Comparison of ENCODE assay signal across 8 mouse cellular contexts in the genomic region with DNA sequence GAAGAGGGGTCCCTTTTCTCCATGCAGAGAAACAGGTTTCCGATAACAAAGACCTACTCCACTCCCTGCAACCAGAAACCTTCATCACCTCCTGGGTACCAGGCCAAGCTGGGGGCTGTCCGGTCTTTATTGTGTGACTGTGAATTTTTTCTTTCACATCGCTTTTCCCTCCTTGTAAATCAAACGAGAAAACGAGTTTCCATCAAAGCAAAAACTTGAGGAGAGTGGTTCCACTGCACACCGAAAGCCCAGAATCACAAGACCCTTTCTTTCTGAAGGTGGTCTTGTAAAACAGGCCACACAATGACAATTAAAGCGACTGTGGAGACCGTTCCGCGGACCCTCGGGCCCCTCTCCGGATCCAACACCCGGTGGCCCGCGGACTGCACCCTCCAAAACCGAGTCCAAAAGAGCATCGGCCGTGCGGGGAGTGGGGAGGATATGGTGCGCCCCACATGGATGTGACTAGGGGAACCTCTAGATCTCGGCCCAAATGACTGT. TPM values are rescaled to one million over a fixed set of nuclear protein-coding genes. Genes with fewer than 3 reads are reported as not detected.
DNase-seq lines count a peak whose midpoint lies in the region; ATAC-seq and TF ChIP-seq lines count a peak whose summit lies in the region.

No protein-coding gene starts in this region.

- no peak for TF ChIP-seq POLR2A in lung, adult 2 months (IDR thresholded peaks at IDR 0.05; ENCODE audit: borderline replicate concordance, extremely low read depth, low read depth, low read length)

- no peaks in the 10 kb centered on the region for H3K36me3 ChIP-seq in heart, embryonic 16.5 days (ENCODE audit: control insufficient read depth, insufficient read depth)
- peaks cover 24% of the 10 kb centered on the region for H3K36me3 ChIP-seq in liver, embryonic 15.5 days (replicated peaks)

- H3K9ac ChIP-seq in heart, embryonic 16.5 days (ENCODE audit: low read length), result peak overlapping the region; percentile 98
- peak overlapping the region; percentile 94 for H3K9ac ChIP-seq in liver, embryonic 15.5 days

- H3K4me3 ChIP-seq in lung, adult 2 months (replicated peaks; ENCODE audit: extremely low read depth, low read depth, low read length), result peak overlapping the region; percentile 73
- peak overlapping the region; percentile 95 for H3K4me3 ChIP-seq in heart, embryonic 16.5 days (ENCODE audit: low read length)
- peak overlapping the region; percentile 85 for H3K4me3 ChIP-seq in liver, embryonic 15.5 days (replicated peaks)

- WGBS in lung, adult 2 months, result 2% methylated on average over 21 of the region's 21 CpGs
- under 1% methylated on average over 21 of the region's 21 CpGs for WGBS in heart, embryonic 16.5 days
- under 1% methylated on average over 21 of the region's 21 CpGs for WGBS in liver, embryonic 15.5 days (ENCODE audit: insufficient replicate concordance)

- no peaks in the 10 kb centered on the region for H3K27me3 ChIP-seq in heart, embryonic 16.5 days (ENCODE audit: control insufficient read depth, insufficient read depth, low read length)
- H3K27me3 ChIP-seq in liver, embryonic 15.5 days, result peaks cover 7% of the 10 kb centered on the region

- no peak for DNase-seq in lung, adult 2 months
- DNase-seq in lung, adult 18-20 months, result no peak
- peak; percentile 21 for DNase-seq in c-Kit-positive CD71-positive TER-119-negative erythroid progenitor cells, embryonic 14.5 days (ENCODE audit: low read depth)
- no peak for DNase-seq in ovary, adult 18-20 months (ENCODE audit: low spot score)
- DNase-seq in left cerebral cortex, postnatal 4 days, result no peak
- DNase-seq in spleen, adult 18-20 months, result no peak

- intact Hi-C loops in left cerebral cortex, postnatal 4 days (cut with DNase I), result no loop called here

- no peaks in the 10 kb centered on the region; the same call in 1 of the 2 replicates for H3K4me1 ChIP-seq in lung, adult 2 months (ENCODE audit: control insufficient read depth, insufficient read depth, low read length)
- peaks cover 39% of the 10 kb centered on the region for H3K4me1 ChIP-seq in heart, embryonic 16.5 days (ENCODE audit: control insufficient read depth, insufficient read depth, low read length)
- H3K4me1 ChIP-seq in liver, embryonic 15.5 days (replicated peaks), result peaks cover 47% of the 10 kb centered on the region

- peak overlapping the region; percentile 94 for H3K27ac ChIP-seq in heart, embryonic 16.5 days (ENCODE audit: low read length)
- H3K27ac ChIP-seq in liver, embryonic 15.5 days (replicated peaks), result peak overlapping the region; percentile 86

- H3K9me3 ChIP-seq in heart, embryonic 16.5 days (replicated peaks; ENCODE audit: control insufficient read depth, low read length), result no peaks in the 10 kb centered on the region
- H3K9me3 ChIP-seq in liver, embryonic 15.5 days (replicated peaks), result no peaks in the 10 kb centered on the region

- ATAC-seq in heart, embryonic 16.5 days (replicated peaks; ENCODE audit: extremely low read depth, insufficient read depth, low FRiP score), result peak; percentile 34
- peak; percentile 65 for ATAC-seq in liver, embryonic 15.5 days (ENCODE audit: insufficient read depth)

- peak overlapping the region; percentile 82 for H3K4me2 ChIP-seq in heart, embryonic 16.5 days (ENCODE audit: low read depth, low read length)
- H3K4me2 ChIP-seq in liver, embryonic 15.5 days, result peak overlapping the region; percentile 90

- no peak for TF ChIP-seq CTCF in lung, adult 2 months (IDR thresholded peaks at IDR 0.05; ENCODE audit: insufficient read depth, low read length)

RNA-seq across cellular contexts. Expression of a gene that starts 0.6 kb away (rescaled TPM):
- 116 TPM in 2 replicates for polyA plus RNA-seq in lung, adult 2 months (2012; rRNA removed)
- 96.3 and 107 TPM in 2 replicates for polyA plus RNA-seq in heart, embryonic 16.5 days (2015; fragmentation: Nextera tagmentation; extraction: Ambion mirVana)
- polyA plus RNA-seq in liver, embryonic 15.5 days (2015; fragmentation: Nextera tagmentation; extraction: Ambion mirVana), result 32.3 and 35.9 TPM in 2 replicates
- 10 to 100 TPM; 21.2 to 22.8 TPM for total RNA-seq in left cerebral cortex, postnatal 4 days (2021)
